Mouse (Mus musculus): ENCODE measurements around the gene Gm17409. TPM values are rescaled to one million over a fixed set of nuclear protein-coding genes. Genes with fewer than 3 reads are reported as not detected.

The Gm17409 gene
- total RNA-seq, 2 experiments from 2014 or later: not detected

DNA sequence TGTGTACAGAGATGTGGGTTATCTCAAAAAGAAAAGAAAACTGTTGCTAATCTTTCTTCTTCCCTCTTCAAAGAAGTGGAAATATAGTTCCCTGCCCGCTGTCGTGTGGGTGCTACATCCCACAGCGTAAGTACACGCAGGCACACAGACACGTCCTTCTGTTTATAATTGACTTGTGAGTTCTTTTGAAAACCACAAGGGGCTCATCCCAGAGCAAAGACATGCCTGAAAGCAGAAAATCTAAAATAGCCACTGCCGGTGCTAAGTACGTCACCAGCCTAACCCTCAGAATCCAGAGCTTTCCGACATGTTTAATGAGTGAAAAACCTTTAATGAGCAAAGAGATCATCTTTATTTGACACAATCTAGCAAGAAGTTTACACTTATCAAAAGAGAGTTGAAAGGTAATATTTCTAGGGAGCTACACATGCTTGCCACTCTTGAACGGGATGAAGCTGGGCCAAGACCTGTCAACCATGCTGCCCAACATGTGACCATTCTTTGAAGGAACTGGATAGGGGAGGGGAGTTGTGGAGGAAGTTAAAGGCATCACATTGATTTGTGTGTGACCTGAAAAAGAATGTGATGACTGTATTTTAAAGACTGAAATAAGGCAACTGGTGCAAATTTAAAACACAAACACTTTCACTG is 11.7 kb downstream of the Gm17409 start:
- no peak for ATAC-seq (replicated peaks; ENCODE audit: low FRiP score, low TSS enrichment, poor library complexity, severe bottlenecking)

DNA sequence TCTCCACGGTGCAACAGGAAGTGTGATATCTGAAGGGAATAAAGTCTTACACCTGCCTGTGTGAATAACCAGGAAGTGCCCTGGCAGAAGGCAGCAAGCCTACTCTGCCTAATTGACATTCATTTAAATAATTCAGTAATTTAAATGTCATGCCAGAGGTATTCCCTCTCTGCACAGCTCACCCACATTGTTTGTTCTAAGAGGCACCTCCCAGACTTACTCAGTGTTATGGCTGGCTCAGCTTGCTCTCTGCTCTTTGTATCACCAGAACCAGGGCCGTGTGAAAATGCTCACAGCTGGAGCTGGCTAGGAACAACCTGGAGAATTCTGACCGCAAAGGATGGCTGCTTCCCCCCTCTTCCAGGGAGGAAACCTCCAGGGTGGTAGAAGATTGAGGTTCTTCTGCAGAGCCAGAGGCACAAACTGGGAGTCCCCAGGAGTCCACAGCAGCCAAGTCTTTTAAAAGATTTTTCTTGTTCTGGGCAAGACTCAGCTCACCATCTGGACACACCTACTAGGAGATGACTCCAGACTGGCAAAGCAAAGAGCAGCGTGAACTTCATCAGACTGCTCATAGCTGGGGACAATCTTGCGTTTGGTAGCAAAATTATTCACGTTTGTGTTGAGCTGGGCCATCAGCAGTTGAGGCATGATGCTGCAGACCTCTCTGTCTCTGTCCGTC is 14.5 kb downstream of the Gm17409 start:
- ATAC-seq (replicated peaks; ENCODE audit: low FRiP score, low TSS enrichment, poor library complexity, severe bottlenecking): no peak

DNA sequence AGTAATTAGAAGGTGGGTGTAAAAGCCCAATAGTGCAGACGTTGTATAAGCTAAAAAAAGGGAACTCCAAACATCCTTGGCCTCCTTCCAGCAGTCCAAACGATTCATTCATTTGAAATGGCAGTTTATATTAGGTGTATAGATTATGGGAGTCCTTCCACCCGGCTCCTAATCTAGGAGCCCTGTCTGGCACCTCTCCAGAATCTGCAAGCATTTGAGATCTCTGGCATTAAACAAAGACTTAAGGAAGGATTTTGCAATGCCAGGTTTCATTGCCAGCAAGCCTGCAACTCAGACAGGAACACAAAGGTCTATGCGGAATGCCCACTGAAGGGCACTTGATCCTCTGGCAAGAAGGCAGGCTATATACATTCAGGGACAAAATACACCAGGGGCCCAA is 15.2 kb downstream of the Gm17409 start:
- ATAC-seq (replicated peaks; ENCODE audit: low FRiP score, low TSS enrichment, poor library complexity, severe bottlenecking): no peak

DNA sequence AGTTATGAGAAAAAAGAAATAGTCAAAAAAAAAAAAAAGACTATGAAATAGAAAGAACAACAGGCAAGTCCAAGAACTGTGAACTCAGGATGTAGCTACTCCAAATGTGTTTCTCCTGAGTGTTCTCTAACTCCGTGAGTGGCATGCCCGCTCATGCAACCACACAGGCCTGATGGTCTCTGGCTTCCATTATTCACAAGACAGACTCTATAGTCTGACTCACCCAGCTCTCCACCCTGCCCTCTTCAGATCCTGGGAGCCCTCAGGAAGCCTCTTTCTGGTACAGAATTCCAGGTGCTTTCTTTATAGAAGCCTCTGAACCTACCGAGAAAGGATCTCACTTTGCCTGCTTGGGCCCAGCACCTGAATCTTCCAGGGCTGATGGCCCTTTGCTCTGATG is 15.8 kb downstream of the Gm17409 start:
- ATAC-seq (replicated peaks; ENCODE audit: low FRiP score, low TSS enrichment, poor library complexity, severe bottlenecking): no peak

DNA sequence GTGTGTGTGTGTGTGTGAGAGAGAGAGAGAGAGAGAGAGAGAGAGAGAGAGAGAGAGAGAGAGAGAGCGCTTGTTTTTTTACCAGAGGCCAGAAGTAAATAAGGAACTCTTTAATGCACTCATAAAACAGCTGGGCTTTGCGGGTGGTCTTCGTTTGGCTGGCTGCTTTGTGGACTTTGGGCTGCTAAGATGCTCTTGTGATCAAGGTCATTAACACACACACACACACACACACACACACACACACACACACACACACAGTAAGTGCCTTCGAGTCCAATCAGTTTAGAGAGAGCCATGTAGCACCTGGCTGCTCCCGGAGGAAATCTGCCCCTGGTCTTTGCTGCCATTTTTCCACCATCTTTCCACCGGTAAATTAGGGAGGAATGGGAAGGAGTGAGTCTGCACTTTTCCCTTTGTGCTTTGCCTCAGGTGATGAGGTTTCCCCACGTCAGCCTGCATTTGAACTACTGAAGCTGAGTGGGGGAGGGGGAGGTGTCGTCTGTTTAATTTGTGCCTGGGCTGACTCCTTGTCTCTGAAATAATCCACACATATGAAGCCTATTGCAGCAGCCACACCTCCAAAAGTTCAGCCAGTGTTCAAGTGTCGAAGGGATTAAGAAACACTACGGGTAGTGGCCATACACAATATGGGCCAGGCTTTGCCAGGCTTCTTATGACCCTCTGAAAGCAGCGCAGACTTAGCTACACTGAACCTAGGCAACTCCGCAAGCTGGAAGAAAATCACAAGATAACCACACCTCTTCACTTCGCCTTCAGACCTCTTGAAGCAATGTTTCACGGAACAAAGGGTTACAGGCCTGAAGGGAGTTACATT is 16.7 kb downstream of the Gm17409 start:
- no peak for ATAC-seq (replicated peaks; ENCODE audit: low FRiP score, low TSS enrichment, poor library complexity, severe bottlenecking)

DNA sequence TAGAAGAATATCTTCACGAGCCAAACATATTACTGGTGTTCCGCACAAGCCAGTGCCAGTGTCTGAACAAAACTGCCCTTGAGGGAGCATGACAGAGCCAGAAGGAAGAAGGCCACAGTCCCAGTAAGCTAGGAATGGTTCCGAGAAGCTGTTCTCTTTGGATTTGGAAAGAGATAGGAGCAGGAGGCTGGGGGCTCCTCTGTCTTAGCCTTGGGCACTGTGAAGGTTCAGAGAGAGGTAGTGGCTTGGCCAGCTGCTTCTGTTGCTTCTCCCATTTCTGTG is 17.3 kb downstream of the Gm17409 start:
- ATAC-seq (replicated peaks; ENCODE audit: low FRiP score, low TSS enrichment, poor library complexity, severe bottlenecking): no peak

DNA sequence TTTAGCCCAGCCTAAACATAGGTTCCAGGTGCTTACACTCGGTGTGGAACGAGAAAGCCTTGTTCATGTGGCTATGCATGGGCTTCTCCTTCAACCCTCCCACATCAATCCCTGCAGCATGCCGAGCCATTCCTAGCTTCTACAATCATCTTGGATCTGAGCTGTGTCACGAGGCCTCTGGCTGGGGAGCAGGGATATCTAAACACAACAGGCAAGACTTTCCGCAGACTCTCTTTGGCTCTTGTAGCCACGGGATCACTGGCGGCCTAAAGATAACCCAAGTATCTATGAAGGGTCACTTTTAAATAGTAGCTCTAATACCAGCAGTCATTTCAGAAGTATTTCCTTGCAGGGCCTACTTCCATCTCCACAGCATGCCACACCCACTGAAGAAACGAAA is 18.5 kb downstream of the Gm17409 start:
- no peak for ATAC-seq (replicated peaks; ENCODE audit: low FRiP score, low TSS enrichment, poor library complexity, severe bottlenecking)

DNA sequence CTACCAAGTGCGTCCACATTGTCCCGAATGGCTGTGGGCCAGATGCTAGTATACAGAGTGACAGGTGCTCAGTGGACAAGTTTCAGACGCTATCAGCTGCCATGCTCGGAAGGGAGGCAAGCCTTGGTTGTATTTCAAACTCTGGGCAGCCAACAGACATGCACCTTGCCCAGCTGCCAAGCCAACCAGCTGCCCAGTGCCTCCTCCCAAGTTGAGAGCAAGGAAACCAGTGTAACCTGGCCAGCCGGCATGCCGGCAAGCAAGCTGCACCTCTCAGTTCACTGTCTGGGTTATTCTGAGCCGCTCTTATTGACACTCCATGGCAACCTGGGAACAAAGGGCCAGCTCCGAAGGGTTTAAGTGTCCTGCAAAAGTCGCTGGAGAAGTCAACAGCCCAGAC is 19.4 kb downstream of the Gm17409 start:
- no peak for ATAC-seq (replicated peaks; ENCODE audit: low FRiP score, low TSS enrichment, poor library complexity, severe bottlenecking)

DNA sequence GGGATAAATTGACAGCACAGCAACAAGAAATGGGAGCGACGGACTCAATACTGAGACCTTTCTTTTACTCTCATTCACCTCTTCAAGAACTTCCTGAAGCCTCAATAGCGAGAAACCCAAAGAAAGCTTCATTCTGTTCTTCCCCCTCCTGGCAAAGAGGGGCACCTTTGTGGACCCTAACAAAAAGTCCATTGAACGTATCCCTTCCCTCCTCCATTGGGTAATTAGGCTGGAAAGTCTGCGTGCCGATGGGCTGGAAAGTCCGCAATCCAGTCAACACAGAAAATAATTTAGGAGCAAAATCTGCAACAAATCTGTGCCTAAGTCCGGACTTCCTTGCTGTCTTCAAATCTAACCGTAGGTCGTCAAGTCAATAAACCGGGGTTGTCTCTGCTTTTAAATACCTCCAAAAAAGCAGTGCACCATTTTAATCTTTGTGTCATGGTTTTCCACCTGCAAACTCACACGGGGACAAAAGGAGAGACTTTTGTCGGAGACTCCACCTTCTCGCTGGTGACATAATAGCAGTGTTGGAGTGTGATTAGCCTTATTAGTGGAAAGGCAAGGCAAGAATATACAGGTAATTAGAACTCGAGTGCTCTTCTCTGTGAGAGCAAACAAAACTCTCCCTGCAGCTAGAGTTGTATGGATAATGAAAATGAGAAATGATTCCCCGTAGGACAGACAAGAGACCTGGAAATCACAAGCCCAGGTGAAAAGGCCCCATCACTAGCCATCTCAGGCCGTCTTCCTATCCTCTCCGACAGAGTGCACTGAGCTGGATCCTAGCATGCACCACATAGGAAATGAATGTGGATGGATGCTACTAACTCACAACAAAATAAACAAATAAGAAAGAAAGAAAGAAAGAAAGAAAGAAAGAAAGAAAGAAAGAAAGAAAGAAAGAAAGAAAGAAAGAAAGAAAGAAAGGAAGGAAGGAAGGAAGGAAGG is 24.0 kb downstream of the Gm17409 start:
- ATAC-seq (replicated peaks; ENCODE audit: low FRiP score, low TSS enrichment, poor library complexity, severe bottlenecking): no peak

DNA sequence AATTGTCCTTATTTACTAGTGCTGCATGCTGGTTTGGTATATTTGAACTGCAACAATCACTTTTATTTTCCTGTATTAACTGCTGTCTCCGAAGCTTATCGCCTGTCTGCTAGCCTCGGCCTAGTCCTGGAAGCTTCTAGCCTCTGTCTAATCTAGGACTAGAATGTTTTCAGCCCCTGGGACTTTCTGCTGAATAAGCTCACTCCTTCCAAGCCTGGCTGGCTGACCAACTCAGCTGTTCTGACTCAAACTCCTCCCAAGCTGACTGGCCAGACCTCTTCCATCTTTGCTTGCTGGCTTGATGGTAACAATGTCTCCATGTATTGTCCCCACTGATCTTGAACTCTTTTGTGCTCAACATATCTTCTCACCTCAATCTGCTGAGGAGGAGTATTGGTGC is 25.4 kb downstream of the Gm17409 start:
- ATAC-seq (replicated peaks; ENCODE audit: low FRiP score, low TSS enrichment, poor library complexity, severe bottlenecking): no peak

DNA sequence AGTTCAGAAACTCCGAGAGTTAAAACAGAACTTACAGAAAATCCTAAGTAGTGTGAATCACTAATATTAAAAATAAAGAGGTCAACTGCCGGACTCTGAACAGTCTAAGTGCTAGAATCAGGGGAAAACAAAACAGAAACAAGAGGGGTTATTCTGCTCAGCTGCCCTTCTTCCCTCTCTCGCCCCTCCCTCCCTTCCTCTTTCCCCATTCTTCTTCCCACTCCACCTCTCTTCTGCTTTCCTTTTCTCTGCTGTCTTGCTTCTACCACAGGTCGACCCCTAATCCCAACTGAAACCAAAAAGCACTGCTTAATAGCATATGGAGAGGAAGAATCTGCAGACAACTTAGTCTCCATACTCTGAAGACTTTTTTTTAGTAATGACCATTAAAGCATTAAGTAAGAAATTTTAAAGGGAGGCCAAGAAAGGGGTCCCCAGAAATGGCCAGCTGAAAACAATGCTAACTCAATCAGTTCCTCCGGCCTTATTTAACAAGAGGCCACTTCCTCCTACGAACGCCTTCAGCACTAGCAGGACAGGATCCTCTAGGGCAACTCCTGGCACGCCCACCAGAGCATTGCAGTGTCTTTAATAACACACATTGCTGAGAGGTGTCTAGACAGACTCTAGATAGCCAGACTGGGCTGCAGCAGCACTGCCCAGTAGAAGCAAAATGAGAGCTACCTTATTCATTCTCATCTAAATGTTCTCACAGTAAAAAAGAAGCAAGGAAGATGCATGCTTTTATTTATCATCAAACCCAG is 26.9 kb downstream of the Gm17409 start:
- ATAC-seq (replicated peaks; ENCODE audit: low FRiP score, low TSS enrichment, poor library complexity, severe bottlenecking): no peak

DNA sequence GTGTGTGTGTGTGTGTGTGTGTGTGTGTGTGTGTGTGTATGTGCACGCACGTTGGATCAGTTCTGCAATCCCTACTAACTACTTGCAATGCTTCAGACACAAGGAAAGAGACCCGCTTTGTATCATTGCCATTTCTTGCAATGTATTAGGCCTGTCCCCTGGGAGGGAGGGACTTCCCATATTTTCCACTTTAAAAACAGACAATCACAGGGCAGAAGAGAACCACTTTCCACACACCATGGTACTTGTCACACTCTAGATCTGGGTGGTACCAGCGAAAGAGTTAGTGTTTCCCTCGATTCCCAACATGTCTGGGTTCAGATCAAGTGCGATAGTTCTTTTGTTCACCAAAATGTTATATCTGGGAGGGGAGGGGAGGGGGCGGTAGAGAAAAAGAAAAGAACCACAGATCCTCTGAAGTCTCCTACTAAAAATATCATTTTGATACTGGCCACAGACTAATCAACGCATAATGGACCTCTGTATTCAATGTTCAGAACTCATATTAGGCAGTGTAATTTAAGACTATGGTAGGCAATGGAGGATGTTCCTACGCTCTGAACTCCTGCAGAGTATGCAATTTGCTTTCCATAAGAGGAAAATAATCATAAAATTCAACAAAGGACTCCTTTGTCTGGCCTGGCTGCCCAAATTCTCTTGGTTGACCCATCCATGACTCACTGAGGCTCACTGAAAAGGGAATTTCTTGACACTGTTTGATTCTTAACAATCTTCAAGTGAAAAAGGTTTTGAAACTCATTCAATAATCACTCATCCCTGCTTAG is 35.6 kb downstream of the Gm17409 start:
- ATAC-seq (replicated peaks; ENCODE audit: low FRiP score, low TSS enrichment, poor library complexity, severe bottlenecking): no peak

DNA sequence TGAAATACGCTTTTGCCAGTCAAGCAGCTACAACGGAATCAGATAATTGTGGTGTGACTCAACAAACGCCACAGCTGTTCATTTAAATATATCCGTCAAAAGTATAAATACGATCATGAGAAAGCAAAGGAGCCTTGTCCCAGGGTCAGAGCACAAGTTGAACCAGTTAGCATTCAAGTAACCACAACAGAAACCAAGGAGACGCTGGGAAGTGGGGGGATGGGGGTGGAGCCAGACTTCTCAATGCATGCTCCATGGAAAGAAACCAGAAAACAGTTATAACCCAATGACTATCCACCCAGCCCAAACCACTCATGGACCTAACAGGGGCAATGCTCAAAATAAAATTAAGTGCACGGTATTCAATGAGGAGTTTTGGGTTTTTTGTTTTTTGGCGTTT is 40.3 kb downstream of the Gm17409 start:
- ATAC-seq (replicated peaks; ENCODE audit: low FRiP score, low TSS enrichment, poor library complexity, severe bottlenecking): no peak

DNA sequence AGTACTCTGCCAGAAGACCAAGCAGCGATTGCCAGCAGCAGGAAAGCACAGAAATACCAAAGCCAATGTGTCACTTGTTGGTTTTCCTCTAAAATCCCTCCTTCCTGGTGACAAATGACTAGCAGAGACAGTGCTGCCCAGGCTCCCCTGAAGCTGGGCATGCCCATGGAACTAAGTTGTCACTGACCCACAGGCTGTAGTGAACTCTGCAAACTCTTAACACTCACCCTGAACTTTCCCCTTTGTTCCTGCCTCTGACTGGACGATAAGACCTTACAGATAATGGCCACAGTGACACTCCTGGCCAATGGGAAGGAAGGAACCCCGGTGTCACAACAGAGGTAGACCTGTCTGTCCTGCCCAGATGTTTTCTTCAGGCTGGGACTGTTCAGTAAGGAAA is 43.3 kb downstream of the Gm17409 start:
- ATAC-seq (replicated peaks; ENCODE audit: low FRiP score, low TSS enrichment, poor library complexity, severe bottlenecking): no peak

DNA sequence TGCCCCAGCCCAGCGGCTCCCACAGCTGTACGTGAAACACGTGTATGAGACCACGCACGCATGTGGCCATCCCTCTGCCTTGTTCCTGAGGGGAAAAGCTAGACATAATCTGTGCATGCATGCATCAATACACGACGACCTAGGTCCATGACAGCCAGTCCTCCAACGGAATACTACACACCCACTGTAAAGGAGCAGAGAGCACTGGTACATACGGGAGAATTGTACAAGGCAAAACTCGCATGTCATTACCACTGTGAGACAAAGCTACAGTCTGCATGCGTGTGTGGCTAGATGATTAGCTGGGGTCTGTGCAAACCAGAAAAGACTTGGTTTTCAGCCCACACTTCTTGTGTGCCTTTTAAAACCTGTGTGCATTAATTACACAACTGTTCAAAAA is 44.6 kb downstream of the Gm17409 start:
- no peak for ATAC-seq (replicated peaks; ENCODE audit: low FRiP score, low TSS enrichment, poor library complexity, severe bottlenecking)

DNA sequence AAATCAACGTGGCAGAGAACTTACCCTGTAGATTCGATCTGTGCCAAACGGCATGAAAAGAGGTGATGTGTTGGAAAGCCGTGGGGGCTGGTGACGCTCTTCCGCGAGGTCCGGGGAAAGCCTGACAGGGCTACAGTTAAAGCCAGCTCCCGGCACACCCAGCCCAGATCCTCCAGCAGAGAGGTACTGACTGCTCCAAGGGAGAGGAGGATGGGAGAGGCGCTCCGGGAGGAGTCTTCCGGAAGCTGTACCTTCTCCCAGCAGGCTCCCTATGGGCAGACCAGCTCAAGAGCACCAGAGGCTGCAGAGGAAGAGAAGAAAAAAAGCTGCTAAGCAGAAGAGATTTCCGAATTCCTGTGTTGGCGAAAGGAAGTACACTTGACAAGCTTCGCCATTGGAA is 46.1 kb downstream of the Gm17409 start:
- ATAC-seq (replicated peaks; ENCODE audit: low FRiP score, low TSS enrichment, poor library complexity, severe bottlenecking): no peak

DNA sequence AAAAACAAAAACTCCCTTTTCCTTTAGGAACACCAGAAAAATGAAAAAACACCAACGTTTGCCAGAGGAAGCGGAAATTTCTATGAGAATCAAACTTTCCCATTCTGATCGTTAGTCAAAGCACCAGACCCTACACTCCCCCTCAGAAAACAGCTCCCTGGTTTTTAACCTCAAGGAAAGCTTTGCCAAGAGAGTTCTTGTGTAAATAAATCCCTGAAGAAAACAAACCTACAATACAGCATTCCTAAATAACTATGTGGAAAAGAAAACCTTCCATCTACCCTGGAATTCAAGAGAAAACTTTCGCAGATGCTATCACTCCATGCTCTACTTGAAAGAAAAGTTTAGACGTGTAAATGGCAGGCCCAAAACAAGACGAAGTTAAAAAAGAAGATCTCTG is 47.0 kb downstream of the Gm17409 start:
- ATAC-seq (replicated peaks; ENCODE audit: low FRiP score, low TSS enrichment, poor library complexity, severe bottlenecking): no peak

DNA sequence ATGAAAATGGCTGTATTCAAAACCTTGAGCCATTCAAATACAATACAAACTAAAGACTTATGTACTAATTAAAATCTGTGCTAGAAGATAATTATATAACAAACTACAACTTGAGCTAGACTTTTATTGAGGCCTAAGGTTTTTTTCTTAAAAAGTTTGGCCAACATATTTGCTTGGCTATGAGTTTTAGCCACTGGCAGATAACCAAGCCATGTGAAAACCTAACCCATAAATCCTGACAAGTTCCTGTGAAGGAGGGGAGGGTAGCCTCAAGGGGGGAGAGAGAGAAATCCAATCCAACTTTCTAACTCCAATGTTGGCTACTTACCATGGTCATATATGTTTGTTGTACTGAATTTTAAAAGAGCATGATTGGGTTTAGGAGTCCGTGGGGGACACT is 48.6 kb downstream of the Gm17409 start:
- no peak for ATAC-seq (replicated peaks; ENCODE audit: low FRiP score, low TSS enrichment, poor library complexity, severe bottlenecking)
